Mouse (Mus musculus) myocyte (in vitro differentiated cells): ENCODE data around the gene 1700074P13Rik. TPM values are rescaled to one million over a fixed set of nuclear protein-coding genes. Genes with fewer than 3 reads are reported as not detected.
"Not testable (repeated sequence)": the region's sequence is repeated elsewhere in the genome, so short reads cannot be mapped to it uniquely, and the experiment has no call there.

ENCODE experiments used
- H3K27me3 ChIP-seq: one replicate; pipeline ENCODE4 v1.6.1; 2011; ENCODE audit not compliant: control insufficient read depth, insufficient read depth, insufficient read length
- H3K36me3 ChIP-seq: one replicate; pipeline ENCODE4 v1.6.1; 2011; ENCODE audit not compliant: control insufficient read depth, insufficient read depth
- H3K4me2 ChIP-seq: one replicate; pipeline ENCODE4 v1.6.1; 2011; ENCODE audit warnings: low read depth, control low read depth
- H3K4me3 ChIP-seq: one replicate; pipeline ENCODE4 v1.5.1; 2011; ENCODE audit warnings: mild to moderate bottlenecking, control low read depth, moderate library complexity
- H3K79me2 ChIP-seq: one replicate; pipeline ENCODE4 v1.6.1; 2011; ENCODE audit not compliant: control insufficient read depth, insufficient read depth
- H3ac ChIP-seq: one replicate; pipeline ENCODE4 v1.6.1; 2011; ENCODE audit not compliant: control insufficient read depth, insufficient read length
- CEBPB ChIP-seq: IDR thresholded peaks from 2 replicates; pipeline ENCODE4 v1.6.1; 2011; ENCODE audit warnings: mild to moderate bottlenecking, moderate library complexity; ENCODE audit not compliant: poor library complexity, insufficient read depth, severe bottlenecking
- E2F4 ChIP-seq: IDR thresholded peaks from one replicate; pipeline ENCODE4 v1.6.1; 2011; ENCODE audit warnings: mild to moderate bottlenecking, control low read depth, moderate library complexity; ENCODE audit not compliant: insufficient read depth
- MAX ChIP-seq: IDR thresholded peaks from one replicate; pipeline ENCODE4 v1.6.1; 2011; ENCODE audit warnings: low read depth, mild to moderate bottlenecking, control low read depth
- MYOD1 ChIP-seq, 3 experiments: IDR thresholded peaks; one replicate each; pipeline ENCODE4 v1.6.1; 2011; ENCODE audit warnings: control low read depth in 2 of 3, low read depth in 2 of 3, mild to moderate bottlenecking in 2 of 3, moderate library complexity in 1 of 3; ENCODE audit not compliant: insufficient read length in 2 of 3, control insufficient read depth in 1 of 3
- MYOG ChIP-seq, 3 experiments: IDR thresholded peaks; one replicate each; pipeline ENCODE4 v1.6.1; 2011; ENCODE audit warnings: control low read depth in 2 of 3, low read depth in 2 of 3, mild to moderate bottlenecking in 2 of 3; ENCODE audit not compliant: insufficient read length in 2 of 3, control insufficient read depth in 1 of 3, insufficient read depth in 1 of 3
- POLR2A ChIP-seq: IDR thresholded peaks from one replicate; pipeline ENCODE4 v1.6.1; 2011; ENCODE audit warnings: low read depth, mild to moderate bottlenecking, control low read depth, moderate library complexity; ENCODE audit not compliant: insufficient read length
- POLR2AphosphoS2 ChIP-seq: IDR thresholded peaks from one replicate; pipeline ENCODE4 v1.6.1; 2011; ENCODE audit warnings: low read depth, control low read depth; ENCODE audit not compliant: insufficient read length
- REST ChIP-seq: IDR thresholded peaks from one replicate; pipeline ENCODE4 v1.6.1; 2011; ENCODE audit warnings: mild to moderate bottlenecking, control low read depth, moderate library complexity; ENCODE audit not compliant: insufficient read depth, insufficient read length
- SRF ChIP-seq: IDR thresholded peaks from one replicate; pipeline ENCODE4 v1.6.1; 2011; ENCODE audit warnings: low read depth; ENCODE audit not compliant: control insufficient read depth, insufficient read length
- TCF12 ChIP-seq: IDR thresholded peaks from one replicate; pipeline ENCODE4 v1.6.1; 2011; ENCODE audit warnings: mild to moderate bottlenecking, control low read depth; ENCODE audit not compliant: poor library complexity, insufficient read depth, severe bottlenecking
- TCF3 ChIP-seq: IDR thresholded peaks from one replicate; pipeline ENCODE4 v1.6.1; 2011; ENCODE audit warnings: low read depth, control low read depth; ENCODE audit not compliant: insufficient read length
- USF1 ChIP-seq: IDR thresholded peaks from one replicate; pipeline ENCODE4 v1.6.1; 2011; ENCODE audit warnings: low read depth, mild to moderate bottlenecking, control low read depth, moderate library complexity
- polyA plus RNA-seq: library from polyadenylated mRNA; unstranded; fragments of >200 nt; fragmentation: generic; extraction: Trizol; gene quantifications from one replicate; pipeline ENCODE4 v1.2.1, GENCODE M21; 2012; ENCODE audit warnings: missing spikeins

Gene 1700074P13Rik
- not detected for polyA plus RNA-seq

DNA sequence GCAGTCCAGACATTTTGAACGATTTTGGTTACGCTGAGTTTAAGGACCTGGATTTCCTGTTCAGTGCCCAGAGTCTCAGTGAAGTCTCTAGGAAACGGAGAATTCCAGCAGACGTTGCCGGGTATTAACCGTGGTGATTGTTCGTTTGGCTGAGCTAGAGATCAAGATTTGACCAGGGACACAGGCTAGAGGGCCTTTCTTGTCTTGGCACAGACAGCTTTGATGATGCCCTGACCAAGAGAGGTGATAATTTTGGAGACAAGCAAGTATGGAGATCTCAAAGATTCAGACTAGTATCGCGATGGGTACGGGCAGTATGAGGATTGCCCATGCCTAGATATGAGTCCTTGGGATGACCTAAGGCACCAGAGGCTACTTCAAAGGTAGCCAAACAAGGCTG is at the start of gene 1700074P13Rik:
Gene 1700074P13Rik, minus strand, starts transcription at position 101 of the 400 bp plus-strand sequence.
- no peak within 1 kb of the TSS for H3K4me2 ChIP-seq
- no peak within 1 kb of the TSS for H3K4me3 ChIP-seq
- peaks cover 5% of the 10 kb centered on the region for H3K27me3 ChIP-seq
- no peaks in the 10 kb centered on the region for H3K36me3 ChIP-seq
- H3K79me2 ChIP-seq, result no peaks in the 10 kb centered on the region
- H3ac ChIP-seq, result no peak within 1 kb of the TSS
- TF ChIP-seq REST, result no peak
- TF ChIP-seq MAX, result no peak
- TF ChIP-seq SRF, result no peak
- no peak for TF ChIP-seq POLR2AphosphoS2
- no peak for TF ChIP-seq MYOG (IDR thresholded peaks at IDR 0.05; ENCODE audit: control insufficient read depth in 1 of 3, insufficient read depth in 1 of 3, insufficient read length in 2 of 3, low read depth in 2 of 3)

DNA sequence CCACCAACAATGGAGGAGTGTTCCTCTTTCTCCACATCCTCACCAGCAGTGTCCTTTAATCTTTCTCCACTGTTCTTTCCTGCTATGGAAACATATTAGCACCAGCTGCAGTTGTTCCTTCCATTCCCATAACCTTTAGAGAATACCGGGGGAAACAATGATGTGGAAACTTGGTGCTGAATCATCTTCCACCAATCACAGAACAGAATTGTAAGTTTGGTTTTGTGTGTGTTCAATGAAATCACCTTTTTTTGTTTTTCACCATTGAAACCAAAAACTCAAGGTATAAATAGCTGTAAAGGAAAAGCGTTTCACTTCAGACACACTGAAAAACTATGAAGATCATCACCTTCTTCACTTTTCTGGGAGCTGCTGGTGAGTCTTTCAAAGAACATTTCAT is 24.1 kb upstream of the 1700074P13Rik start, which contains the start of gene 1810009J06Rik:
Gene 1810009J06Rik, plus strand, starts transcription at position 301 of the 400 bp plus-strand sequence.
- not testable (repeated sequence) for H3K4me3 ChIP-seq, H3ac ChIP-seq, H3K36me3 ChIP-seq, H3K79me2 ChIP-seq, H3K27me3 ChIP-seq, H3K4me2 ChIP-seq

DNA sequence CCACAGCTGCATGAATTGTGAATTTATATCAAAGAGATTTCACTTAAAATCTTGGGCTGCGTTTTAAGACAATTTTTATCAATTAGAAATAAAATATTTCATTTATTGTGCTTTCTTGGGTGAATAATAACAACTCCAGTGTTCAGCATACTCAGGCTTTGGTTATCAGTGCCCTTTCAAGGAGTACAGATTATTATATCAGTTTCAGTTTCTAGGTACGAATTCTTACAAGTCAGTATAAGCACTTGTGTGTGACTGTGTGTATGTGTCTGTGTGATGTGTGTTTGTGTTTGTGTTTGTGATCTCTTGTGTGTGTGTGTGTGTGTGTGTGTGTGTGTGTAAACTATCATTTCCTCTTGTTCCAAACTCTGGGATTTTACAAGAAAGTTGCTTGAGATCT is 13.4 kb upstream of the 1700074P13Rik start:
- Histone ChIP-seq H3K4me2 (no peak overlapping the region), H3ac (no peak overlapping the region), H3K4me3 (no peak overlapping the region), H3K27me3 (no peaks in the 10 kb centered on the region), H3K79me2 (no peaks in the 10 kb centered on the region), H3K36me3 (no peaks in the 10 kb centered on the region)
- no peak for TF ChIP-seq CEBPB
- TF ChIP-seq E2F4, result no peak
- TF ChIP-seq USF1, result no peak
- TF ChIP-seq TCF3, result no peak
- no peak for TF ChIP-seq POLR2AphosphoS2

DNA sequence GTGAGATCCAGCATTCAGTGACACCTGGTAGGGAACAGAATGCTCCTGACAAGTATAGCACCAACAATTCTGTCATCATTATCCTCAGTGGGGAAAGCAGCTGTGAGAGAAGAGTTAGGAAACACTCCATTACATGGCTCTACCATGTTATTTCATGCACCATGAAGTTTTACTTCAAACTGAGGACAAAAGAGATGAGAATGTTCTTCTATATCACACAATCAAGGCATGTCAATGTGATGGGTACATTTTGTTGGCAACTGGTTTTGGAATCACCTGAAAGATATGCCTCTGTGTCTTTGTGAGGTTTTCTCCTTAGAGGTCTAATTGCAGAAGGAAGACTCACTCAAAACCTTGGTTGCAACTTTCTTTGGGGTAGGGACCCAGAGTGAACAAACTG is 11.4 kb upstream of the 1700074P13Rik start, which contains the start of gene Gm4744:
Gene Gm4744, minus strand, starts transcription at position 101 of the 400 bp plus-strand sequence.
- H3K4me3 ChIP-seq, result no peak within 1 kb of the TSS
- H3ac ChIP-seq, result no peak within 1 kb of the TSS
- H3K27me3 ChIP-seq, result no peaks in the 10 kb centered on the region
- no peak within 1 kb of the TSS for H3K4me2 ChIP-seq
- no peaks in the 10 kb centered on the region for H3K79me2 ChIP-seq
- no peaks in the 10 kb centered on the region for H3K36me3 ChIP-seq
- no peak for TF ChIP-seq POLR2A
- no peak for TF ChIP-seq MYOG (IDR thresholded peaks at IDR 0.05; ENCODE audit: control insufficient read depth in 1 of 3, insufficient read depth in 1 of 3, insufficient read length in 2 of 3, low read depth in 2 of 3)
- no peak for TF ChIP-seq CEBPB
- TF ChIP-seq TCF3, result no peak
- TF ChIP-seq TCF12, result no peak
- TF ChIP-seq E2F4, result no peak

DNA sequence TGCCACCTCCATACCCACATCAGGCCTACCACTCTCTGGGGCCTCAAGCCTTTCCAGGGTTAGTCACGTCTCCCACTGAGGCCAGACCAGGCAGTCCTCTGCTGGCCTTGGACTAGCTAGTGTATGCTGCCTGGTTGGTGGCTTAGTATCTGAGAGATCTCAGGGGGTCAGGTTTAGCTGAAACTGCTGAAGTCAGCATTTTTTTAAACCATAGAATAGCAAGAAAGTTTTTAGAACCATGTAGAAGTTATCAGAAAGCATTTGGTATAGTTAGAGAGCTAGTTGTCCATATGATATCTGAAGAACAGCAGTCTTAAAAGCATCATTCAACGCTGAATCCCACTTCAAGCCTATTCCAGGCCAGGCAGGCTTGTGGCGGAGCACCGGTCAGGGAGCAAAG is 20.4 kb downstream of the 1700074P13Rik start:
- H3K79me2 ChIP-seq, result no peaks in the 10 kb centered on the region
- no peak overlapping the region for H3ac ChIP-seq
- no peak for TF ChIP-seq USF1
- no peak for TF ChIP-seq POLR2AphosphoS2
- no peak for TF ChIP-seq MYOG (IDR thresholded peaks at IDR 0.05; ENCODE audit: control insufficient read depth in 1 of 3, insufficient read depth in 1 of 3, insufficient read length in 2 of 3, low read depth in 2 of 3)
- no peak for TF ChIP-seq MAX
- TF ChIP-seq REST, result no peak
- no peak for TF ChIP-seq TCF12
- TF ChIP-seq CEBPB, result no peak
- no peak for TF ChIP-seq TCF3
- TF ChIP-seq POLR2A, result no peak
- no peak for TF ChIP-seq E2F4
- no peak for TF ChIP-seq MYOD1 (IDR thresholded peaks at IDR 0.05; ENCODE audit: control insufficient read depth in 1 of 3, insufficient read length in 2 of 3, low read depth in 2 of 3)
- no peak for TF ChIP-seq SRF
- H3K27me3 ChIP-seq, result no peaks in the 10 kb centered on the region
- H3K4me2 ChIP-seq, result no peak overlapping the region
- H3K36me3 ChIP-seq, result no peaks in the 10 kb centered on the region
- H3K4me3 ChIP-seq, result no peak overlapping the region

DNA sequence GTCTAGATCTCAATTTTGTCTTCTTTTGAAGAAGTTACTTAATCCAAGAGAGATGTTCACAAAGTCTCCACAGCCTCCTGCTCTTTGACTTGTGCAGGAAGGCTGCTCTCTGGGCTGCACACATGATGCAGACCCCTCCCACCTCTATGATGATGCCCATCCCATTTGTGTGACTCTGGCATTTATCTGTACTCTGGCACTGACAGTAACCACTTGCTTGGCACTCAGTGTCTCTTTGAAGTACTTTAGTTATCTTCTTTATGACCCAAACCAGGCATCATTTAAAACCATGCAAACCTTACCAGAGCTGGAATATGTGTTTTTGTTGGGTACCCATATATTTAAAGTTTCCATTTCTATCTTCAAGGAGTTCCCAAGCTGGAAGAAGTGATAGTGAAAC is 40.1 kb downstream of the 1700074P13Rik start, which contains the start of gene Prss58:
Gene Prss58, minus strand, starts transcription at position 101 of the 400 bp plus-strand sequence.
- TF ChIP-seq E2F4, result no peak
- no peak for TF ChIP-seq TCF12
- TF ChIP-seq MYOD1 (IDR thresholded peaks at IDR 0.05; ENCODE audit: control insufficient read depth in 1 of 3, insufficient read length in 2 of 3, low read depth in 2 of 3), result no peak
- TF ChIP-seq TCF3, result no peak
- no peak for TF ChIP-seq SRF
- no peak for TF ChIP-seq USF1
- TF ChIP-seq MAX, result no peak
- TF ChIP-seq REST, result no peak
- no peak for TF ChIP-seq POLR2AphosphoS2
- TF ChIP-seq MYOG (IDR thresholded peaks at IDR 0.05; ENCODE audit: control insufficient read depth in 1 of 3, insufficient read depth in 1 of 3, insufficient read length in 2 of 3, low read depth in 2 of 3), result no peak
- TF ChIP-seq CEBPB, result no peak
- Histone ChIP-seq H3K4me3 (no peak within 1 kb of the TSS), H3K79me2 (no peaks in the 10 kb centered on the region), H3ac (no peak within 1 kb of the TSS), H3K36me3 (no peaks in the 10 kb centered on the region), H3K27me3 (no peaks in the 10 kb centered on the region), H3K4me2 (no peak within 1 kb of the TSS)
